Mouse (Mus musculus) adrenal gland, postnatal 25 days (tissue): ENCODE results near the gene Ryk. TPM values are rescaled to one million over a fixed set of nuclear protein-coding genes. Genes with fewer than 3 reads are reported as not detected.

Experiments
- DNase-seq: peaks from one replicate; pipeline ENCODE4 v3.0.0; 2021; ENCODE audit warnings: mixed read lengths
- total RNA-seq: library from RNA; stranded (reverse); gene quantifications from 2 replicates; pipeline ENCODE4 v1.2.3, GENCODE M21; 2021

The Ryk gene
- total RNA-seq, 1 experiment from 2014 or later, result 57.1 TPM

DNA sequence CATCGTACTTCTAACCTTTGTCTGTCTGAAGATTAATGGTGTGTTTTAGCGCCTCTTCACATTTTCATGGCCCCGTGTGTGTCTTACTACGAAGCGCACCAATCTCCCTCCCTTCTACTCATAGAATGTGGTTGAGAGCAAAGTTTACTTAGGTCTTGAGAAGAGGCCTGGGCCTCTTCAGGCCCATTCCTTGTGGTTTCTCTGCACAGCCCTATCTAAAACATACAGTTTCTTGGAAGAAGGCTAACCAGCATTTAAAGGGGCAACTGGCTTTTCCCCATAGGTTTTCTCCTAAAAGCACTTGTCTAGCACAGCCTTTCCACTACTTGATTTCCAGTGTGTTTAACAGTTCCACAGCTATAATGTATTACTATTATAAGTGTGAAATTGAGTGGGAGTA lies 24.7 kb downstream of the Ryk start:
- no peak for DNase-seq

DNA sequence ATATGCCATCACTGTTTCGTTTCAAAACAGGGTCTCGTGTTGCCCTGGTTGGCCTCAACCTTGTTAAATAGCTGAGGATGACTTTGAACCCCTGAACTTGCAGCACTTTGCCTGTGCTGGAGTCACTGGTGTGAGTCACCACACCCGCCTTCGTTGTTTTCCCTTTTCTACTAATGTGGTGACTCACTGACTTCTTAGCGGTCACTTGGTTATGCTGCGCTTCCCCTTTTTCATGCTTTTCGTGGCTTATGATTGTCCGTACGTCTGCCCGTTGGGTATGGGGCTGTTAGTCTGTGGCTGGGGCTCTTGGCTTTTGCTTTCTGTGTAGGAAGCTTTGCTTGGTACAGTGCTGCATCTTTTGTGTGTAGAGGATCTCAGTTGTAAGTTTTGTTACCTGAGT lies 25.2 kb downstream of the Ryk start:
- no peak for DNase-seq

DNA sequence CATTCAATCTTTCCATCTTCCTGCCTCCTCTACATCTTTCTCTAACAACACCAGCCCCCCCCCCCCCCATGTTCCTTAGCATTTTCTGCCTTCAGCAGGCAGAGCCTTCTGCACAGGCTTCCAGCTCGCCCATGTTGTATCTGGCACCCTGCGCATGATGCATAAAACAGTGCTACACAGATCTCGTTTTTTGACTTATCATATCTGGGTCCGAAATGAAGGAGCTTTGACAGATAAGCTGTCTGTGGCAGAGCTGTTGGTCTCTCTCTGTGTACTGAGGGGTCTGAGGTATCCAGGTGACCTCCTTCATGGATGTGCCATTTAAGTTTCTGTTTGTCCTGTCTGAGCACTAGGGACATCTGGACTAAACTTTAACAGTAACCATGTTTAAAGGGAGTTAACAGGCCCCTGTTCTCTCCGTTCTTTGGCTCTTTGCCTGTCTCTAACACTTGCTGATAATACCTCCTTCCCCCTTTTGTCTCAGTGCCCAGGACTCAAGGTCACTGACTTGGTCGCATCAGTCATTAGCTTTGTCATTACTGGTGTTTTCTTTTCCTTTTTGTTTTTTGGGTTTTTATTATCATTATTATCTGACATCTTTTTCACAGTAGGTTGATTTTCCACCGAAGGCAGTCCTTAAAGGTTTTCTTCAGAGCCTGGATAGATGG lies 26.2 kb downstream of the Ryk start:
- DNase-seq, result no peak

DNA sequence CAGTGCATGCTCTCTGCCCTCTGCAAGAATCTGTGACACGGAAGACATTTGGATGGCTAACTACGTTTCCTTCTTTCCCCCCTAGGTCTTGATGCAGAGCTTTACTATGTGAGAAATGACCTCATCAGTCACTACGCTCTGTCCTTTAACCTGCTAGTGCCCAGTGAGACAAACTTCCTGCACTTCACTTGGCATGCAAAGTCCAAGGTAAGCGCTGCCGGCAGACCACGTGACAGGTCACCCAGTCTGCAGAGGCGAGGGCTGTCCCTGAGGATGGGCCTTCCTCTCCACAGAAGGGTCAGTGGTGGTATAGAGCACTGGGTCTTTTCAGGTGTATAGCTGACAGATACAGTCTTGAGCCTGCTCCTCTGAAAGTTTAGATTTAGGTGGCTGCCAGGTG lies 27.1 kb downstream of the Ryk start:
- DNase-seq, result no peak

DNA sequence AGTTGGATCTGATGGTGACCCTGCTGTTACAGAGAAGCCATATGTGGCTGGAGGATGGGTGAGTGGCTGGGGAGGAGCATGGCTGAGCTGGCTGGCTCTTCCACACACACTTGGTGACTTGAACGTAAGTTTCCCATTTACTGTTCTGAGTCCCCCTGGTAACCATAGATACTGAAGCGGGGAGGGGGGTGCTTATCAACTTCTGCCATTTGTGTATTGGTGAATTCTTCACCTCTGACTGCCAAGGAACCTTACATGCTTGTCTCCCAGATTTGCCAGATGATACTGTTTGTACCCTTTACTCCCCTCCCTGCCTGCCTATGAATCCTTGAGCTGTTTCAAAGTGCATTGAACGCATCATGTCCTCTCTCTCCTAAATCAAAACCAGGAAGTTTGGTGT lies 27.5 kb downstream of the Ryk start:
- no peak for DNase-seq

DNA sequence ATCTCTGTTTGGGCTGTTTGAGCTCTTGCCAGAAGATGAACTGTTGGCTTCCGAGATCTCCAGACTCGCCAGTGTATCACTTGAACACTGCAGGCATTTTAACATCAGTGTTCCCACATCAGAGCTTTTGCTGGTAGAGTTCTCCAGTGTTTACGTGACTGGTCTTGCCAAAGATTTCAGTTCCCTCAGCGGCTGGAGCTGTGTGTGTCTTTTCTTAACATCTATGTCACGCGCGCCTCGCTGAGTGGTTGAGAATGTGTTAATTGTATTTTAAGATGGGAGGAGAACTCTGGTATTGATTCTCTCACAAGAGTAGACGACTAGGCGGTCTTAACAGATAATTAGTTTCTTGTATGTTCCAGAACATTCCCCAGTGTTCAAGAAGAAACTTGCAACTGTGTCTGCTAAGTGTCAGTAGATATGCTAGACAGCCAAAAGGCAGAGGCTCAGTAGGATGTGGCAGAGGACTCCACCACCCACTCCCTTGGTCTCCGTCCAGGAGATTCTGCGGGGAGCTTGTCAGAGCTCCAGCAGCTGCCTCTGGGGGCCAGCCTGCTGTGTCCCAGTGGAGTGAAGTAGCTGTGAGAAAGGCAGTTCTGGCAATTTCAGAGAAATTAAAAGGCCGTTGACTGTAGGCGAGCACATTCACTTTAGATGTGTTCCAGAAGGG lies 29.3 kb downstream of the Ryk start:
- DNase-seq, result peak; percentile 30

DNA sequence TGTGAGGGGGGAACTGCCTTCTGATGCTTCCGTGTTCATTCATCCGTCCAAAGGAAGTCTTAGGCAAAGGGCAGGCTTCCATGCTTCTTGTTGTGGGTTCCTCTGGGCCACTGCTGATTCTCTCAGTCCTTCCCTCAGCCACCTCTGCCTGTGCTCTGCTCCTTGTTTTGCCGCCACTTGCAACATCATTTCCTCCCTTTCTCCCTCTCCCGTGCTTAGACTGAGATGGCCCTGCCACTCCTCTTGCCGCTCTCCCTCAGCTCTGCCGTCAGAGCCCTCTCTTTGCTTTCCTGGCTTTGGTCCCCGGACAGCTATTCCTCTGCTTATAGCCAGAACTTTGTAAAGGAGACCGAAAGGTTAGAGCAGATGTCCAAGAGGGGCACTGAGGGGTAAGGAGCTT lies 30.2 kb downstream of the Ryk start:
- DNase-seq, result no peak

DNA sequence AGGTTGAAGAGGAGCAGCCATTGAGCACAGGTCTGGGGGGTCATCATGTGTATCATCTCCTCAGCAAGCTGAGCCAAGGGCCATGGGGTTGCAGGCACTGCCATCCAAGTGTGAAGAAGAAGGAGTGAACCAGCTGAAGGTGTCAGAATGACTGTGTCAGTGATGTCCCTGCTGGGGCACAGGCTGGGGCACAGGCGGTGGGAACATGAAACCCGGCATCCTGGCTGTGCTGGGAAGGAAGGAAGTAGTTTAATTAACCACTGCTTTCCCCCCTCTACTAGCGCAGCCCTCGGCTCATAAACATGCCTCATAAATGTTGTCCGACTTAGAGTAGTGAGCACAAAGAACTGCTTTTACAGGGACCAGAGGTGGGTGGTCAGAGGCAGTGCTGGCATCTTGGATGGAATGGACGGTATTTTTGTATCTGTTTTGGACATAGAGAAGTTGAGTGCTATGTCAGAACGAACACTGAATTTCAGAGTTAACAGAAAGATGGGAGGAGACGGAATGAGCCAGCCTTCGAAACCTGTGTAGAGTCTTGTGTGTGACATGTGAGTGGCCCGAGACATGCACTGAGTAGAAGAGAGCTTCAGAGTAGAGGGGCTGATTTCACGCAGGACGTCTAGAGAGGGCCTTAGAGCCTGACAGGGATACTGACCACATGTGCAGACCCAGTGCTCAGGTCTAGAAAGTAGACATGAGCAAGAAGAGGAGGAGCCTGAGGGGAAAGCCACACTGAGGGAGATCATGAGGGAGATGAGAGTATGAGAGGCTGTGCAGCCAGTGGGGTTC lies 31.4 kb downstream of the Ryk start:
- no peak for DNase-seq

DNA sequence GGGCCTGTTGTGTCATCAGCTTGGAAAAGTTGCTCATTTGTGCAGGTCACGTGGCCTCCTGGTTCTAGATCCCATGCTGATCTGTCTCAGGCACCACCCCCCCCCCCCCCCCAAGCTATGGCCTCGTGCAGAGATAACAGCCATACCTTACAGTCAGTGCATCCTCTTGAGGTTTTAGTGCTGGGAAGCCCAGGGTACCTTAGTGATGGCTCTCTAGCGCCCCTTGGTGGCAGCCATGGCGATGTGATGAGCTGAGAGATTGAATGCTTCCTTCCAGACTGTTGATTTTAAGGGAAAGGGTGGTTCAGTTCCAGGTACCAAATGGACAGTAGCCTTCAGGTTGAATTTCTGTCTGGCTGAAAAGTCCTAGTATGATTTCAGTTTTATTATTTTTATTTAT lies 32.2 kb downstream of the Ryk start:
- peak; percentile 83 for DNase-seq

DNA sequence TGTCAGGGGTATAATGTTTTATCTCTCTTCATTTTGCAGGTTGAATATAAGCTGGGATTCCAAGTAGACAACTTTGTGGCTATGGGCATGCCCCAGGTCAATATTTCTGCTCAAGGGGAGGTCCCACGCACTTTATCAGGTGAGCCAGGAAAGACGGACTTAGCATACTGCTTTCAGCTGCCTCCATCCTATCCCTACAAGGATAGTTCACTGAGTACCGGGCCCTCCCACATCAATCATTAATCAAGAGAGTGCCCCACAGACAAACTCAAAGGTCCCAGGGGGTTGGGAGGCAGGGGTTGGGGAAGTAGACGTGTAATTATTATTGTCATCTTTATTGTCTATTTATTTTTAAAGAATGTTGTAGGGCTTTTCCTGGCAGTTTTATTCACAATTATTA lies 32.8 kb downstream of the Ryk start:
- DNase-seq, result no peak

DNA sequence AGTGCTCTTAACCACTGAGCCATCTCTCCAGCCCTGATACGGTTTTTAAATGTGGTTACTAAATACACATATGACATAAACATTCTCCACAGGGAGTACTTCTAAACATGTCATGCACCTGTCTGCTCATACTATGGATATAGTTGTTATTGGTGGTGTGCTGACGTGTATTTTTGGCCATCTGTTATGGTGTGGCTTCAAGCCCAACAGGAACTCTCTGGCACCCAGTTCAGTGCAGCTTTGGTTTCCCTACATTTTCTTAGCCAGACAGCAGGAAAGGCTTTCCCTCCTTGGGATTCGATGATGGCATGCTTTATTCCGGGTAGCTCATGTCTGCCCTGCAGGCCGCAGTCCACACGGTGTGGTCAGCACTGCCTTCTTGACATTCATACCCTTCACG lies 33.7 kb downstream of the Ryk start:
- no peak for DNase-seq

DNA sequence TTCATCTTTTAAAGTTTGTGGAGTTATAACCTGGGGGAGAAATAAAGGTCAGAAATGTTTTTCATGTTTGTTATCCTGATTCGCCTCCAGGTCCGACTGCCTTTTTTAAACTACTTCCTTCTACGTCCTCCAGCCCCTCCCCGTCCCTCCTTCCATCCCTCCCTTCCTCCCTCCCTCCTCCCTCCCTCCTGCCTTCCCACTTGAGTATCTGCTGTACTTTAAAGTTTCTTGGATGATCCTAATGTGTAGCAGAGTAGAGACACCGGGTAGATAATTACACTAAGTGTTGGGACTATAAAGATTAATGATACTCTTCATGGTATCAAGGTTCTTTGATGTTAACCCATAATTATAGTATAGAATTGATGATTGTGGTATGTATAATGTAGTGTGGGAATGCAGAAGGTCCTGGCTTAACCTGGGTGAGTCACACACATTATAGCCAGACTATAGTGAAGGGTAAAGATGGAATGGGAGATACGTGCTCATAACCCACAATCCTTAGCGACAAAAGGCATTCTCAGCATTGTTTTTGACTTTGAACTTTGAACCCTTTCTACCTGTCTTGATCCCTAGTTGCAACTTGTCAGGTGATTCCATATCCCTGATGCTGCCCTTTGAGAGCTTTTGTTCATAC lies 41.5 kb downstream of the Ryk start:
- DNase-seq, result no peak

DNA sequence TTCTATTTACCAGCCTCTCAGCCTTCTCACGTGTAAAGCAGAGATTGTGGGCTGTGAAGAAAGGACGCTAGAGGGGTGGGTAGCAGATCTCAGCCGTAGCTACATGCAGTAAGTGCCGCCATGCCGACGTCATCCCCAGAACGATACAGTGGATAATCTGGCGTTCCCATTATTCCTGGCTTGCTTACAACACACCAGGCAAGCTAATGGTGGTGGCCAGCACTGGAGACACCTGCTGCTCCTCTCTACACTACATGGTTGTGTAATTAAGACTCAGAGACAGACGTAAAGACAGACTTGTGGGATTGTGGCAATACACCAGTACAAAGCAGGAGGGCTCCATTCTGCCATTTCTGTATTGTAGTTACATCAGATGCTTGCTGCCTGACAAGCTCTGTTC lies 43.2 kb downstream of the Ryk start:
- DNase-seq, result no peak

DNA sequence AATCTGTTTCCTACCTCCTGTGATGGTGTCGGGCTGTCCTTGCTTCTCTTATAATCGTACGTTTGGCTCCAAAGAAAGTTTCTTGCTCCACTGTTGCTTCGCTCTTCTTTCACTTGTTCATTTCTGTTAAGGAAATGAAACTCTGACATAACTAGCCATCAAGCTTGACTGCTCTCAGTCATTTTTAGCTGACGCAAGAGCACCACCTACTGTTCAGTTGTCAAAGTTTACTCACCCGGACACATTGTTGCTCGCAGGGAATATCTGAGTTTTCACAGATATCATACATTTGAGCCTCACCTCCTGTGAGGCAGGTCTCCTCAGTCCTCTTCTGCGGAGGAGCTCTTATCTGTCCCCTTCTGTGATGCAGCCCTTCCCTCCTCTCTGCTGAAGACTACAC lies 44.8 kb downstream of the Ryk start:
- no peak for DNase-seq

DNA sequence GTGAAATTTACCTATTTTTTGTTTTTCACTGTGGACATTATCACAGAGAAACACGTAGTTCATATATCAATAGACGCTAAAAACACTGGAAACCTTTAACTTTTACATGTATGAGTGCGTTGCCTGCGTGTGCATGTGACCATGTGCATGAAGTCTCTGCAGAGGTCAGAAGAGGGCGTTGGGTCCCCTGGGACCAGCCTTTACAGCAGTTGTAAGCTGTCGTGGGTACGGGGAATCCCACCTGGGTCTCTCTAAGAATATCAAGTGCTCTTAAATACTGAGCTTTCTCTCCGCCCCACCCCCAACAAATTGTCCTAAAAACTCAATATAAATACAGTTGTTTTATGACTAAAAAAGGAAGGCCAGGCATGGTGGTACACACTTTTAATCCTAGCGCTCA lies 50.0 kb downstream of the Ryk start:
- no peak for DNase-seq

DNA sequence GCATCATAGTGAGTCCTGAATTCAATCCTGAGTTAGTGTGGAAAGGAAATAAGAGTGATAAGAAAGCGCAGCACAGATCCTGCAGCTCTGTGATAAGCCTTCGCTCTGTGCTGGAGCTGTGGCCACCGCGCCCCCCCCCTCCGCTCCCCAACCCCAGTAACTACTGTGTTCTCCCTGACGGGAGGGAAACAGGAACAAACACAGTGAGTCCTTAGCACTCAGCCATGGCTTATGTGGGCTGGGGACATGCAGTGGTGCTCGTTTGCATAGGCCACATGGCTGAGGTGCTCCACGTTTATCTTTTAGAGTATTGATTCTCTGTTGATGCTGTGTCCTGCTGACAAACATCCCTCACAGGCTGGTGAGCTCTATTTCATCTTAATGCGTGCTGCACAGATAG lies 55.4 kb downstream of the Ryk start:
- DNase-seq, result no peak

DNA sequence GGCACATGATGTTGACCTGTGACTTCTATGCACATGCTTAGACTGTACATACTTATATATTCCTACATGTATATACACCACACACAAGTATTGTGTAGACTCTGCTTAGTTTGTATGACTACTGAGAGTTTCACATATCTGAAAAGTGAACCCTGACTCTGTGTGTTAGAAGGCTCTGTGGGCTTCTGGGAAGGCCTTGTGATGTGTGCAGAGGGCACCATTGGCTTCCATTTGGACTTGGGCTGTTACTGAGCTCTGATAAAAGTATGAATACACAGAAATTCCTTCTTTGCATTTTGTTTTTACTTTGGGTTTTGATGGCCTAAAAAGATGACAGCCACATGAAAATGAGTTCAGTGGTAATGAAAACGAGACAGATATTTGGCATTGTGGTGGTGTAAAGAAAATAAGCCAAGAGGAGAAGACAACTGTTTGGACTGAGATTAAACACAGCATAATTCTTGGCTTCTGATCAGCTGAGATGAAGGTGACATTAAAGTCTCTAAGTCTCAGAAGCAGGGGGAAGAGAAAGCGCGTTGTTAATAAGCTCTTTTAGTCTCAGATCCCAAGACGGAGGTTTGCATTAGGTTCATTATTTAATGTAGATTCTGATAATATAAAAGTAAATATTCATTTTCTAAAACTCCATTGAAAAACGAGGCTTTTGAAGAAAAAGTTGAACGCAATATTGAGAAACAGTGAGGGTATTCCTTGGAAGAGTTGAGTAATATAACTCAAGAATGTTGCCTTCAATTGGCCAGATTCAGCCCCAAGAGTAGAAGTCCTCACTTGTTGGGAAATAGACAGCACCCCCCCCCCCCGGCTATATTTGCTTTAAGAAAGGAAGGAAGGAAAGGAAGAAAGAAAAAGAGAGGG lies 58.0 kb downstream of the Ryk start:
- DNase-seq, result no peak

DNA sequence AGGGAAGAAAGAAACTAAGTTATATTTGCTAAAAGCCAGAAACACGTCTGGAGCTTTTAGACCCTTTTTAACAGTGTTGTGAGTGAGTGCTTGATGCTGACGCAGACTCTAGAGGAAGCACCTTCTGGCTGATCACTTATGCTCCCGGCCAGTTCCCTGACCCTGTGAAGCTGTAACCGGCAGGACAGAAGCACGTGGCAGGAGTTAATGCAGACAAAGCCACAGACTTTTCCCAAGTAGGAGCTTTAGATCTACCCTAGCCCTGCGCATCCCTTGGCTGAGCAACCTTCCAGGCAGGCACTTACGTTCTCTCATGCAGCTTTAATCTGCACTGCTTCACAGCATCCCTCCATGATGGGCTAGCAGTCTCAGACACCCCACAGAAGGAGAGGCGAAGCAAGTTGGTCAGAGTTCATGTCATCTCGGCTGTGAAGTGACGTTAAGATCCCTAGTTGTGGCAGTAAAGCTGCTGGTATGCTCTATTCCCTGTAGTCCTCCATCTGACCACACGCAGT lies 58.7 kb downstream of the Ryk start:
- DNase-seq, result no peak

DNA sequence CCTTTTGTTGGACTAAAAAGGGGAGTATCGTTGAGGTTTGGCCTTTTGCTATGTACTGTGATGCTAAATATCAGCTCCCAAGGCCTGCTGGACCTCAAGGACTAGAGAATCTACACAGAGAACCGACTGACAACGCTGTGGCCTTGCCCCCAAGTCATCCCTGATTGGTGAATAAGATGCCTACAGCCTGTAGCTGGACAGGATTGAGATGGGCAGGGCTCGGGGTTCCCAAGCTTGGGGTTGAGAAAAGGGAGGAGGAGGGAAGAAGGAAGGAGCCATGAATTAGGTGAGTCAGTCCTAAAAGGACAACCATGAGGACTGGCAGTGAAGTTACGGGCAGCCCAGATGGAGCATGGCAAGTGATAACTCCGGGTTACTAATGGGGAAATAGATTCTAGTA lies 65.2 kb downstream of the Ryk start:
- no peak for DNase-seq

DNA sequence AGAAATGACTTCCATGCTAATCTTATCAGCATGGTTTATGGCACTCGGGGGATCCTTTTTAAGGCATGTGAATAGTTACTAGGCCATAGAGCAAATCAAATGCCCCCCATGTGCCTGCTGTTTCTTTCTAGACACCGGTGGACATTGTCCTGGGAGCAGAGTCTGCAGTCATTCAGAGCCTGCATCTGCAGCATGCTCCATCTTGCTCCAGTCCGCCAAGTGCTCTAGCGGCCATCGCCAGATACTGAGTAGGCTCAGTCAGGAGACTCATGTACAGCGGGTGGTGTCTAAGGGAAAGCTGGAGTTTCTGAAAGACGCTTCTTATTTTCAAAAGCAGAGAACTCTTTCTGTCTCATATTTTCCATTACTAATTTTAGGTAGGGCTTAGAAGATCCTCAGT lies 67.6 kb downstream of the Ryk start:
- no peak for DNase-seq

DNA sequence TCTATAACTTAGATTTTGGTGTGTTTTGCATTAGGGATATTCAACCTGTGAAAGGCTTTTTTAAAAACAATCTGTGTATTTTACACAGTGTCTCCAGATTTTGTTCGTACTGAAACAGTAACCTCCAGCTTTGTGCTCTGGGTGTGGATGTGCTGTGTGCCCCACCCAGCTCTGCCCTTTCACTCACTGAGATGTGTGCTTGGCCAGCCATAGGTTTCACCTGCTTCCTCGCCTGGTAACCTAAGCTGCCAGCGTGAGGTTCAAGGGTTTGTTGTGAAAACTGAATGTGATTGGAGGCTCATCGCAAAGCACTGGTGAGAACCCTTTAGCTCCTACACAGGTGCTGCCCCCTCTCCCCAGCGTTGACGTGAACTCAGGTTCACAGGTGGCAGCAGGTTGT lies 70.2 kb downstream of the Ryk start:
- DNase-seq, result no peak

DNA sequence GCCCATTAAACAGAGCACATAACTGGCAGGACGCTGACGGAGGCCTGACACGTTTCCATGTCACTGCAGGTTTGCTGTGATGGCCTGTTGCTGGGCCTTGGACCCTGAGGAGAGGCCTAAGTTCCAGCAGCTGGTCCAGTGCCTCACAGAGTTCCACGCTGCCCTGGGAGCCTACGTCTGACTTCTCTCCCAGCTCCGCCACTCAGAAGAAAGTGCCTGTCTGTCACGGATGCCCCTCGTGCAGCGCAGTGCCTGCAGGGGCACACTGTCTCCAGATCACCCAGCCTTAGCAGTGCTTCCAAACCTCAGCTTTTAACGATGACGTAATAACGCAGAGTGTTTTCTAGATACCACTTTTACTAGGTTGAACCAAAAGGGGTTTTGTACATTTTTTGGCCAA lies 72.1 kb downstream of the Ryk start:
- DNase-seq, result no peak
